Mouse (Mus musculus) small intestine, adult 2 months (tissue): Measurements from ENCODE around the gene Crb2. TPM values are rescaled to one million over a fixed set of nuclear protein-coding genes. Genes with fewer than 3 reads are reported as not detected.

Experiments used
- H3K27ac ChIP-seq: fragments of 200-500 bp; 2 replicates; pipeline ENCODE4 v1.5.1; 2012; ENCODE audit warnings: low read depth, low read length, control low read depth, inconsistent platforms; ENCODE audit not compliant: insufficient read depth
- H3K27me3 ChIP-seq: fragments of 200-500 bp; 2 replicates; pipeline ENCODE4 v1.6.1; 2012; ENCODE audit warnings: mild to moderate bottlenecking, moderate library complexity, low read length, inconsistent platforms; ENCODE audit not compliant: control insufficient read depth, insufficient read depth
- H3K36me3 ChIP-seq: fragments of 200-500 bp; 2 replicates; pipeline ENCODE4 v1.6.1; 2012; ENCODE audit warnings: mild to moderate bottlenecking, low read length, control low read depth, inconsistent platforms; ENCODE audit not compliant: control insufficient read depth, insufficient read depth
- H3K4me1 ChIP-seq: fragments of 200-500 bp; 2 replicates; pipeline ENCODE4 v1.6.1; 2012; ENCODE audit warnings: low read length, inconsistent platforms, mixed read lengths; ENCODE audit not compliant: control insufficient read depth, insufficient read depth, insufficient read length
- H3K4me3 ChIP-seq: fragments of 200-500 bp; 2 replicates; pipeline ENCODE4 v1.5.1; 2012; ENCODE audit warnings: low read depth, mild to moderate bottlenecking, control low read depth, inconsistent platforms, low read length, moderate library complexity
- CTCF ChIP-seq: fragments of 200-500 bp; IDR thresholded peaks from 2 replicates; pipeline ENCODE4 v1.5.1; 2012; ENCODE audit warnings: low read depth, mild to moderate bottlenecking, control low read depth, inconsistent platforms, low read length, moderate library complexity, mixed read lengths; ENCODE audit not compliant: insufficient replicate concordance, insufficient read length; ENCODE audit errors: extremely low read depth
- POLR2A ChIP-seq: fragments of 200-500 bp; IDR thresholded peaks from 2 replicates; pipeline ENCODE4 v1.6.1; 2012; ENCODE audit warnings: low read depth, mild to moderate bottlenecking, control low read depth, inconsistent platforms, low read length, moderate library complexity
- WGBS: fragments of 180-500 bp; shearing (Covaris S2); methylation state at CpG from one replicate; pipeline ENCODE4 v1.1.7; 2018; 5-methylcytosine and 5-hydroxymethylcytosine counted together
- polyA plus RNA-seq: library from polyadenylated mRNA; depleted of rRNA; stranded (reverse); fragments of >200 nt; gene quantifications from 2 replicates; pipeline ENCODE4 v1.2.3, GENCODE M21; 2012

Gene Crb2
- polyA plus RNA-seq, 1 experiment, result 0.14 TPM

DNA sequence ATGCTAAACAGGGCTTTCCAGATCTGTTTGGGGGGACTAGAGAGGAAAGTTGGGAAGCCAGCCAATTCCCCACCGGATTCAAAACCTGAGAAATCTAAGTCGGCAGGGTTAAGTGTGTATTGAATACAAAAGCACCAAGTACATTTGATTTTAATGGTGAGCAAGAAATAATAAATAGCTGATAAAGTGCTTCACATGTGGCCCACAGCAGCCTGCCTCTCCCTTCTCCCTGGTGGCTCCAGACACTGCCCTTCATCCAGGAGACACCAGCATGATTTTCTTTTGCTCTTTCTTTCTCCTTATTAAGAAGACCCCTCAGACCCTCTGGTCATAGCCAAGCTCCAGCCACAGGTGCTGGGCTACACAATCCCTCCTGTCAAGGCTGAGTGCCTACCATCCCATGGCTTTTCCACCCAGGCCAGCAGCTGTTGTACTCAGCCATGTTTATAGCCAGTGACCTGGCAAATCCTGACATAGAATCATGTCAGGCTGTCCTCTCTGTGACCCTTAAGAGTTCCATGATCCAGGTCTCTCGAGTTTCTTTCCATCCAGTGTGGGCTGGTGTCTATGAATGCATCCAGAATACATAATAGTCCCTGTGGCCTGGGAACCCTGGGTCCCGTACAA is 43.6 kb downstream of the Crb2 start:
- H3K36me3 ChIP-seq, result no peaks in the 10 kb centered on the region; the same call in 1 of the 2 replicates
- no peaks in the 10 kb centered on the region for H3K27me3 ChIP-seq
- no peaks in the 10 kb centered on the region for H3K4me1 ChIP-seq
- WGBS, result 72% methylated on average over 4 of the region's 4 CpGs
- no peak for TF ChIP-seq POLR2A
- no peak for TF ChIP-seq CTCF
- no peak overlapping the region for H3K27ac ChIP-seq
- H3K4me3 ChIP-seq, result no peak overlapping the region

- TF ChIP-seq CTCF (no peak), POLR2A (no peak)
- Histone ChIP-seq H3K4me1 (no peaks in the 10 kb centered on the region), H3K27ac (no peak overlapping the region), H3K27me3 (no peaks in the 10 kb centered on the region), H3K36me3 (no peaks in the 10 kb centered on the region; the same call in 1 of the 2 replicates), H3K4me3 (no peak overlapping the region)
- WGBS, result 89% methylated on average over 5 of the region's 5 CpGs
Observed at GRCm38 (mm10) chr2:37822122-37822521, 46.1 kb downstream of the Crb2 start.

DNA sequence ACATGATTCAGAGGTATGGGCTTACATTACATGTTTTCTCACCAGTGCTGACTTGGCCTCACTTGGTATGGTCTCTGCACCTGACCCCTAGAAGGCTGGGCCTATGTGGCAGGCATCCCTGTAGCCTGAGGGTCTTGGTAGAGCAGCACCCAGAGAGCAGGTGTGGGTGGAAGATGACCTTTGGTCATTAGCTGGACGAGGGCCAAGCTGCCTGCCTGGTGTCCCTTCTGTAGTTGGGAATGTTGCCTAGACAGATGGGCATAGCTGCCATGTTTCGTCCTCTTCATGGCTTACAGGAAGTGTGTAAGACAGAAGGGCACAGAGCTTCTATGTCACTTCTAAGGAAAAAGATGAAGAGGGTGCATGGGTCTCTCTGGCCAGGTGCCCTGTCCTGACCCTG is 47.8 kb downstream of the Crb2 start:
- H3K4me1 ChIP-seq, result no peaks in the 10 kb centered on the region
- WGBS, result 54% methylated on average over 2 of the region's 2 CpGs
- no peaks in the 10 kb centered on the region; the same call in 1 of the 2 replicates for H3K36me3 ChIP-seq
- no peaks in the 10 kb centered on the region for H3K27me3 ChIP-seq
- H3K4me3 ChIP-seq, result no peak overlapping the region
- TF ChIP-seq POLR2A (no peak), CTCF (no peak)
- H3K27ac ChIP-seq, result no peak overlapping the region

DNA sequence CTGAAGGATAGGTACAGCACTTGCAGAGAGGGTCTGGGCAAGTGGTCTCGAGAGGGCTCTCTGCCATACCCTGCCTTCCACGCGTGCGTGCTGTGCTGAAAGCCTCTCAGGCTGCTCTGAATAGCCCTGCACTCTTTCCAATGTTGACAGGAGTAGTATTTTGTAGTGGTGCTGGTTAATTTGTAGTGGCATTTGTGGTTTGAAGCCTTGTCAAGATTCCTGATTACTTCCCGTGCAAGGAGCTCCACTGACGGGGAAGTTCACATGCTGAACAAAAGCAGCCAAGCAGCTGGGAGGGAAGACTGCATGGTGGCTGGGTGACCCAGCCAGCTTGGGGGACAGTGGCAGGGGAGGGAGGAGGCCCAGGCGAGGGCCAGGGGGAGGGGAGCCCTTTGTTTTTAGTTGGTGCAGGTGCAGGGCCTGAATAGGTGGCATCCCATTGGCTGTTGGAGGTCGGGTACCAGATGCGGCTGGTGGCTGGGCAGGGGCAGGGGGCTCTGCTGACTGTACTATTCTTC is 53.8 kb downstream of the Crb2 start:
- TF ChIP-seq POLR2A, result no peak
- no peak for TF ChIP-seq CTCF
- Histone ChIP-seq H3K27ac (no peak overlapping the region), H3K4me3 (no peak overlapping the region), H3K4me1 (no peaks in the 10 kb centered on the region), H3K36me3 (no peaks in the 10 kb centered on the region), H3K27me3 (no peaks in the 10 kb centered on the region)
- 77% methylated on average over 9 of the region's 9 CpGs for WGBS

- 88% methylated on average over 10 of the region's 10 CpGs for WGBS
- Histone ChIP-seq H3K4me3 (no peak overlapping the region), H3K27ac (no peak overlapping the region), H3K27me3 (no peaks in the 10 kb centered on the region), H3K4me1 (no peaks in the 10 kb centered on the region), H3K36me3 (no peaks in the 10 kb centered on the region)
- TF ChIP-seq POLR2A (no peak), CTCF (no peak)
Observed at GRCm38 (mm10) chr2:37832253-37832652, 56.2 kb downstream of the Crb2 start.

DNA sequence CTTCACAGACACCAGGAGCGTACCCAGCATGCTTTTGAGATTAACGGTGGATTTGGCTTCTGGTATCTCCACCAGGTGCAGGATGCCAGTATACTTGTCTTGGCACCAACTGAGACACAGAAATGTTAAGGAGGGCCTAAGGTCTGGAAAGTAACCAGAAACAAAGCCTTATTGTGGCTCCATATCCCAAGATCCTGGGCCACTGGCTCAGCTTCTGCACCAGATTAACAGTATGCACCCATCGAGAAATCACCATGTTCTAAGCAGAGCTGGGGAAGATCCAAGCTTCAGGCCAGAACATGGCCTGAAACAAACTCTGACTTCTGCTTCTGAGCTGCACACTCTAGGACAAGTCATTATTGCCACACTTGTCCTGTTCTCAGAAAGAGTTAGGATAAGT is 60.9 kb downstream of the Crb2 start:
- H3K4me1 ChIP-seq, result peaks cover 6% of the 10 kb centered on the region; the same call in 1 of the 2 replicates
- H3K27me3 ChIP-seq, result no peaks in the 10 kb centered on the region
- no peak overlapping the region for H3K27ac ChIP-seq
- WGBS, result 94% methylated on average over 3 of the region's 3 CpGs
- H3K36me3 ChIP-seq, result no peaks in the 10 kb centered on the region
- H3K4me3 ChIP-seq, result no peak overlapping the region
- TF ChIP-seq CTCF (no peak), POLR2A (no peak)

DNA sequence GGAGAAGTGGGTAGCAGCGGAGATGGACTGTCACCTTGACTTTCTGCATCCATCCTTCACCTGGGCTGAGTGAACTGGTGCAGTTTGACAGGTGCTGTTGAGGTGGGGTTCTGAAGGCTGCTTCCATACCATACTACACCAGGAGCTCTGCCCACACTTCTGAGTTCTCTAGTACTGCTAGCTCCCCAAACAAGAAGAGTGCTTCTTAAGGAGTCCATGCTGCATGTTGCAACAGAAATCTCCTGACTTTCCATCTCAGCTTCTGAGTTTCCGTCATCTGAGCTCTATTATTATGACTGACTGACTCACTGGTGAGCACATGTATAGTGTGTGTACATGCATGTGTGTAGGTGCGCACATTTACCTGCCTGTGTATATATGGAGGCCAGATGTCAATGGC is 61.5 kb downstream of the Crb2 start:
- WGBS, result 92% methylated on average over 3 of the region's 3 CpGs
- H3K27me3 ChIP-seq, result no peaks in the 10 kb centered on the region
- H3K27ac ChIP-seq, result no peak overlapping the region
- no peak for TF ChIP-seq POLR2A
- TF ChIP-seq CTCF, result no peak
- H3K36me3 ChIP-seq, result no peaks in the 10 kb centered on the region
- H3K4me1 ChIP-seq, result peaks cover 6% of the 10 kb centered on the region; the same call in 1 of the 2 replicates
- H3K4me3 ChIP-seq, result no peak overlapping the region
